Mouse (Mus musculus) brain, adult 2 months (tissue): ENCODE results near the gene Nono.

Source experiments
- DNase-seq: peaks from one replicate; pipeline ENCODE4 v3.0.0; 2011; ENCODE audit warnings: low read depth, low spot score

The Nono gene

GRCm38 (mm10) chrX:101429142-101429949, at the start of gene Nono:
Nono (plus strand) TSS chrX:101429318.
- DNase-seq: peak; percentile 99

- DNase-seq: no peak
Observed at GRCm38 (mm10) chrX:101379744-101380143, 49.4 kb upstream of the Nono start.

DNA sequence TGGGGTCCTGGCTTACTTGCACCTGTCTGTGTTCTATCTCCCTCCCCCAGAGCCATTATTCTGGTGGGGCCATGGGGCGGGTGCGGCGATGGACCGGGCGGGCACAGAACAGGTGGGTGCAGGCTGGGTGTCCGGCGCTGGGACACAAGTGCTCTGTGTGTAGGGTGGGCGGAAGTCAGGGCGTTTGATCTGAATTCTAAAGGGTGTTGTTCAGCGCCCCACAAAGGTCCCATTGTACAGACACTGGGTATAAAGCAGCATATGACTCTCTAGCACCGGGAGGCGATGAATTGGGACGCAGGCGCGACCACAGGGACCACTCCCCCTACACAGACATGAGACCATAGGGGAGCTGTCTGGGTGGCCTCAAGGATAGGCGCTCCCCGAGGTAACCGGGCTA, 45.7 kb upstream of the Nono start:
- DNase-seq: peak; percentile 79

DNA sequence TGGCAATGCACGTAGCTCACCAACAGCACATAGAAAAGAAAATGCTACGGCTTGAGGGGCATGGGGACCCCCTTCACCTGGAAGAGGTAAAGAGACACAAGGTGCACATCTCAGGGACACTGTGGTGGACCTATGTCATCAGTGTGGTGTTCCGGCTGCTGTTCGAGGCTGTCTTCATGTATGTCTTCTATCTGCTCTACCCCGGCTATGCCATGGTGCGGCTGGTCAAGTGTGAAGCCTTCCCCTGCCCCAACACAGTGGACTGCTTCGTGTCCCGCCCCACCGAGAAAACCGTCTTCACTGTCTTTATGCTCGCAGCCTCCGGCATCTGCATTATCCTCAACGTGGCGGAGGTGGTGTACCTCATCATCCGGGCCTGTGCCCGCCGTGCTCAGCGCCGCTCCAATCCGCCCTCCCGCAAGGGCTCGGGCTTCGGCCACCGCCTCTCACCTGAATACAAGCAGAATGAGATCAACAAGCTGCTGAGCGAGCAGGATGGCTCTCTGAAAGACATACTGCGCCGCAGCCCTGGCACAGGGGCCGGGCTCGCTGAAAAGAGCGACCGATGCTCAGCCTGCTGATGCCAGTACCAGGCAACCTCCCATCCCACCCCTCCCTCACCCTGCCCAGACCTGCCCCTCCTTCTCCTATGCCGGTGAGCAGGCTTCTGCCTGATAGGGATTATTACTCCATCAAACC, 44.5 kb upstream of the Nono start:
- DNase-seq: peak; percentile 52

GRCm38 (mm10) chrX:101386222-101386621, 42.9 kb upstream of the Nono start:
- DNase-seq: no peak

- peak; percentile 48 for DNase-seq
Observed at GRCm38 (mm10) chrX:101388866-101389537, 40.1 kb upstream of the Nono start.

DNA sequence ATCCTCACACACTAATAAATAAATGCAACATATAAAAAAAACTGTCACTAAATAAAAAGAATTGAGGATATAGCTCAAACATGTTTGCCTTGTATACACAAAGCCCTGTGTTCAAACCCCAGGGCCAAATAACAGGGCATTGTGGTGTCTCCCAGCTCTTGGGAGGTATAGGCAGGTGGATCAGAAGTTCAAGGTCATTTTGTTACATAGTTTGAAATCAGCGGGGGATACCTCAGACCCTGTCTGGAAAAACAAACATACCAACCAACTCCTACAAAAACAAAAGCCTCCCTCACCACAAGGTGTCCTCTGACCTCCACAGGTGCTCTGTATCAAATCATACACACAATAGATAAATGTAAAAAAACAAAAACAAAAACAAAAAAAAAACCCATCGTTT, 34.8 kb upstream of the Nono start:
- no peak for DNase-seq

DNA sequence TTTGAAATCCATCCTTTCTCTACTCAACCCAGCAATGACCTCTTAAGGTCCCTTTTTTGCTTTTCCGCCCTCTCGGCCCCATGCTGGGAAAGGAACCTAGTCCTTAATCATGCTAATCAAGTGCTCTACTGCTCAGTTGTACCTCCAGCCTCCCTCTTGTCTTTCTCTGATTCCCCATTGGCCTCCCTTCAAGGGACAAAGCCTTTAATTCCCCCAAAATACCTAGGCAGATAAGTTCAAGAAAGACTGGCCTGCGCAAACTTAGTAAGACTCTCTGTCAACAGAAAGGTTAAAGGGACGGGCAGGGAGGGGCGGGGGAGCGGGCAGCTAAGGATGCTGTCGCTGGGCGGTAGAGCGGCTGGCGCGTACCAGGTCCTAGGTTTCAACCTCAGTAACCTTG, 32.7 kb upstream of the Nono start:
- DNase-seq: no peak

- DNase-seq: peak; percentile 59
Observed at GRCm38 (mm10) chrX:101418946-101419724, 10.0 kb upstream of the Nono start.

DNA sequence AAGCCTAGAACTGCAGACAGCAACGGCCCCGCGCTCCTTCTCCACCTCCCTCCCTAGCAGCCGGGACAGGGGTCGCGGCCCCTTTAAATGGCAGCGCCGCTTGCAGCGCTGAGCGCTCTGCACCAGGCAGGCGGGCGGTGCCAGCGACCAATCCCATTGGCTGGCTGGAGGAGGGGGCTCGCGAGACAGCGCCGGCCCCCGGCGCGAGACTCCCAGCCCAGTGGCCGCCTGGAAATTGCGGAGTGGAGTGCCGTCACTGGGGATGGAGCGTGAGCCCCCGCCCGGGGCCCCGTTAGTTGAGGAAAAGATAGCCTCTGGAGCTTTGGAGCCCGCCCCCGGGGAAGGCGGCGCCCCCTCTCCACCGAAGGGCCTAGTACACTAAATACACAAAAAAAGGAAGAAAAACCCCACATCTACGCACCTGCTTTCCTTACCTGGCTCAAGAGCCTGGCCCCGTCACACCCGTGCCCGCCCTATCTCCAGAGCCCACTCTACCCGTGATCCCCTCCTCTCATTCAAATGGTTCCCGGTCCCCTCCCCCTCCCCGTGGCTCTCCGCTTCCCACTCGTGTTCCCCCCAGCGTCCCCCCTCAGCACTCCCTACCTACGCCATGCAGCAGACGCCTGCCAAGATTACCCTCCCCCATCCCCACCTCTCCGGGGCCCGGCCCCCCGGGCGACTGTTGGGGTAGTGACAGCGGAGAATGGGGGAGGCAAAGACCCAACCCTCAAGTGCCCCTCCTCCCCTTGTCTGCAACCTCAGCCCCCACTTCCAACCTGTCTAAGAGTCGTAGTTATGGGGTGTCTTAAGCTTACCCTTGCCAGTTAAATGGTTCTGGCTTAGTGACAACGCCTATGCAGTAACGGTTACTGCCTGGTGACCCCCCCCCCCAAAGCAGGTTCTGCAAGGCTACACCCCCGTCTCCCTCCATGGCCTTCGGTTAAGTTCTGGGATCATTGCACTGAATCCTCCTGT, 9.1 kb upstream of the Nono start:
- DNase-seq: peak; percentile 96

- DNase-seq: no peak
Observed at GRCm38 (mm10) chrX:101420700-101421095, 8.4 kb upstream of the Nono start, which contains the start of gene Zmym3. Zmym3 (minus strand) TSS chrX:101420849.

DNA sequence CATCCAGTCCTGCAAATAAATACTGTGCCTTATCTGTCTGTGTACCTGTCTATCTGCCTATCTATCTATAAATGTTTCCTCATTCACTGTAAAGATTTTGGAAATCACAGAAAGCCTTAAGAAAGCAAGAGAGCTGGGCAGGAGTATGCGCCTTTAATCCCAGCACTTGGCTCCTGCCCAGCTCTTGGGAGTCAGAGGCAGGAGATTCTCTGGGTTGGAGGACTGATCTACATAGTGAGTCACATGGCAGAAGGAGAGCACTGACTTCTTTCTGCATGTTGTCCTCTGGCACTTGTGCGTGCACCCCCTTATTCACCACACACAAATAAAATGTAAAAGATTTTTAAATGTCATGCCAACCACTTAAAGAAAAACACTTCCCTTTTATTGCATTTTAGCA, 5.7 kb upstream of the Nono start:
- peak; percentile 10 for DNase-seq

- peak; percentile 14 for DNase-seq
Observed at GRCm38 (mm10) chrX:101427774-101428173, 1.3 kb upstream of the Nono start.

GRCm38 (mm10) chrX:101428785-101429141, 355 bp upstream of the Nono start:
- DNase-seq: no peak

DNA sequence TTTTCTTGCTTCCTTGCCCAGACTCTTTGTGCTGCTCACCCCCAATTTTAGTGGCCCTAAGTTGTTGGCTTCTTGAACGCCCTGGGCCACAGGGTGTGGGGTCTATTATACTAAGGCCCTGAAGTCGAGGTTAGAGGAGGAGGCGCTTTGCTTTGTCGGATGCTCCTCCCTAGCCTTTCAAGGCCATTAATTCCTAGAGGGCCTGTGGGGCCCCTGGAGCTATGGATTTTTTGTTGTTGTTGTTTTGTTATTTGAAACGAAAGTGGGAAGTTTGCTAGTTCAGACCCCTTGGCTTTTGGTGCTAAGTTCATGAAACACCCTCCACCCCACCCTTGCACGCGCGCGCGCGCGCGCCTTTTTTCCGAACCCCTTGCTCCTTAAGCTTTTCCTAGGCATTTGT, 858 bp downstream of the Nono start:
- DNase-seq: no peak

DNA sequence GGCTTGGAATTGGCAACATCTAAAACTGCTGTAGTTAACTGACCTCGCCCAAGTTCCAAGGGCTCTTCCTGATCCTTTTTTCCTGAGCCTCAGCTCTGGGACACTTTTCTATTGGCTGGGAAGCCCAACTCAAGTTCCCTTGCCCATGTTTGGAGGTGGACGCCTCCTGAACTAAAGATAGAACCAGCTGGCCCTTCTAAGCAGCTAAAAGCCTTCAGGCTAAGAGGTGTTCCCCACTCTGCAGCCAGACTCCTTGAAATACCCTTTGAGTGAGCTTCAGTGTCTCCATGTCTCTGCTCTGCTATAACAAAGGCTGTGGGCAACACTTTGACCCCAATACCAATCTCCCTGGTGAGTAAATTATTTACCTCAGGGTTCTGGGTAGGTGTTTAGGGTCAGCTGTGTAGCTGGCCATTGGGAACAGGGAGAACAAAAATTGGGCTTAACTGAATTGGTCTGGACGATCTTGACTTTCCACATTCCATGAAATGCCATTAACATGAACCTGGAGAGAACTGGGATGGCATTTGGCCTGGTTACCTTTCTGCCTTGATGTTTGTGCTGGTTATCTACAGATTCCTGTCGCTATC, 19.9 kb downstream of the Nono start, which contains the start of gene Itgb1bp2:
TSS of gene Itgb1bp2 (plus strand) at position 203 of the 590 bp plus-strand sequence.
- DNase-seq: no peak

- DNase-seq: no peak
Observed at GRCm38 (mm10) chrX:101451147-101451546, 22.0 kb downstream of the Nono start.

DNA sequence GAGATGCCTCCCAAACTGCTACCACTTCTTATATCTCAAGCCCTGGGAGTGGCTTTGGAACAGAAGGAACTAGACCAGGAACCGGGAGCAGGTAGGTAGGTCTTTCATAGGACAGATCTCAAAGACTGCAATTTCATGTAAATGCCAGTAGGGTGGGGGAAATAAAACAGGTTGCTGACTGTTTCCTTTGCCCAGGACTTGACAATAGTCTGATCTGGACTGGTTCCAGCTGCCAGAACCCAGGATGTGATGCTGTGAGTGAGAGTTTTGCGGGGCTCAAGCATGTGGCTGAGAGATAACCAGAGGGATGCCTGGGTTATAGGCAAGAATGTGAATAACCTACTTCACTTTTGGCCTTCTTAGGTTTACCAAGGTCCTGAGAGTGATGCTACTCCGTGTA, 22.5 kb downstream of the Nono start:
- DNase-seq: no peak

GRCm38 (mm10) chrX:101472202-101472601, 43.1 kb downstream of the Nono start:
- DNase-seq: no peak
